Mouse (Mus musculus) heart, adult 2 months (tissue): ENCODE measurements around the gene Cby3.

Experiments used
- EP300 ChIP-seq: fragments of 200-500 bp; IDR thresholded peaks from 2 replicates; pipeline ENCODE4 v1.6.1; 2011; ENCODE audit warnings: low read depth, low read length, control low read depth; ENCODE audit not compliant: insufficient read depth
- POLR2A ChIP-seq: fragments of 200-500 bp; IDR thresholded peaks from 2 replicates; pipeline ENCODE4 v1.6.1; 2011; ENCODE audit warnings: mild to moderate bottlenecking, low read depth, low read length, control low read depth; ENCODE audit not compliant: insufficient read depth

GRCm38 (mm10) chr11:50407235-50407634, 53.0 kb downstream of the Cby3 start:
- TF ChIP-seq POLR2A (no peak), EP300 (no peak)
